Mouse (Mus musculus) forebrain, embryonic 11.5 days (tissue): ENCODE results near the gene Zbtb44. TPM values are rescaled to one million over a fixed set of nuclear protein-coding genes. Genes with fewer than 3 reads are reported as not detected.

ENCODE experiments used
- ATAC-seq: fragments of 200-750 bp; cut with Nextera tagmentation; replicated peaks from 2 replicates; pipeline ENCODE4 v1.8.0; 2017; ENCODE audit warnings: moderate TSS enrichment; ENCODE audit not compliant: low FRiP score
- DNase-seq: peaks from one replicate; pipeline ENCODE4 v3.0.0-alpha.2; 2017; ENCODE audit warnings: low spot score
- H3K27ac ChIP-seq: fragments of 300-500 bp; sonication (generic); 2 replicates; pipeline ENCODE4 v1.5.1; 2014; ENCODE audit warnings: low read depth, low read length
- H3K27me3 ChIP-seq: fragments of 300-500 bp; sonication (generic); 2 replicates; pipeline ENCODE4 v1.6.1; 2014; ENCODE audit warnings: mild to moderate bottlenecking, low read length, mixed read lengths; ENCODE audit not compliant: control insufficient read depth, insufficient read depth
- H3K36me3 ChIP-seq: fragments of 300-500 bp; sonication (generic); 2 replicates; pipeline ENCODE4 v1.6.1; 2014; ENCODE audit warnings: mild to moderate bottlenecking, low read length, moderate library complexity, mixed read lengths; ENCODE audit not compliant: control insufficient read depth, insufficient read depth
- H3K4me1 ChIP-seq: fragments of 300-500 bp; sonication (generic); replicated peaks from 2 replicates; pipeline ENCODE4 v1.6.1; 2014; ENCODE audit warnings: low read length, mixed read lengths; ENCODE audit not compliant: control insufficient read depth, insufficient read depth
- H3K4me2 ChIP-seq: fragments of 300-500 bp; sonication (generic); 2 replicates; pipeline ENCODE4 v1.6.1; 2014; ENCODE audit warnings: low read depth, mild to moderate bottlenecking, low read length, moderate library complexity, mixed read lengths; ENCODE audit not compliant: severe bottlenecking
- H3K4me3 ChIP-seq: fragments of 300-500 bp; sonication (generic); 2 replicates; pipeline ENCODE4 v1.5.1; 2014; ENCODE audit warnings: low read depth, low read length
- H3K9ac ChIP-seq: fragments of 300-500 bp; sonication (generic); 2 replicates; pipeline ENCODE4 v1.6.1; 2014; ENCODE audit warnings: low read length
- H3K9me3 ChIP-seq: fragments of 300-500 bp; sonication (generic); 2 replicates; pipeline ENCODE4 v1.6.1; 2016; ENCODE audit warnings: low read length, mixed read lengths; ENCODE audit not compliant: control insufficient read depth
- WGBS: fragments of 180-500 bp; shearing (Covaris S2); extraction: QIAGEN DNeasy Blood & Tissue Kit; methylation state at CpG from one replicate; pipeline ENCODE4 v1.1.7; 2014; 5-methylcytosine and 5-hydroxymethylcytosine counted together
- polyA plus RNA-seq: library from polyadenylated mRNA; unstranded; fragments of >200 nt; fragmentation: Nextera tagmentation; extraction: Ambion mirVana; gene quantifications from 2 replicates; pipeline ENCODE4 v1.2.1, GENCODE M21; 2014

Gene Zbtb44
- 5.8 and 6.8 TPM in 2 replicates for polyA plus RNA-seq

DNA sequence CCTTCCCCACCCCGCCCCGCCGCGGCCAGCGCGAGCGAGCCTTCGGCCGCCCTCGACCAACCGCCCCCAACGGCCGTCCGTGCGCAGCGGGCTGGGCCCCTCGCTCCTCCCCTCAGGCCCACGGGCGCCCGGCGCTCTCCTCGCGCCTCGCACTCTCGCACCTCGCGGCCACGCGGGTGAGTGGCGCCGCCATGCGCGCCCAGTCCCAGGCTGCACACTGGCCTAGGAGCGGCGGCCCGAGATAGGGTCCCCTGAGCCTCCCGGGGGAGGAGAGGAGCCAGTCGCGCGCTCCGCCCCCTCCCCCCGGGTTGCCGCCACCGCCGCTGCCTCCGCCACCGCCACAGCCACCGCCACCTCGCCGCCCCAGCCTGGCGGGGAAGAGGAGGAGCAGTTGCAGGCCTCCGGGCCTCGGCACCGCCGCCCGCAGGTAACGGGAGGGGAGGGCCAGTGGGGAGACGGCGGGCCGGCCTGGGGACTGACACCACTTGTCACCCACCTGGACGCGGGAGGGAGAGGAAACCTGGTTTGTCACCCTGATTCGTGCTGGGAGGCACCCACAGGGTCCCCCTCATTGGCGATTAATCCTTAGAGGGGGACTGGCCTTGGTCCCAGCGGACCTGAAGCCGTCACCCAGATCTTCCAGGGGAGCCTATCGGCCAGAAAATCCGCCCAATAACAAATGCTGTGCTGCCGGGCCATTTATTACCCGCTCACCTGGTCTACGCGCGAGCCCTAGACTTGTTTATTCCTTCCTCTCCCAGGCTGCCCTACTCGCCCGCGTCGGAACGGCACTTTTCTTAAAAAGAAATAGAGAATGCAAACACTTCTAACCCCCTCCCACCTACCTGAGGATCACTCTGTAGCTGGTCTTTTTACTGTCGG, at the start of gene Zbtb44:
Gene Zbtb44 (plus strand): TSS at position 113 of the 882 bp plus-strand sequence.
- WGBS = under 1% methylated on average over 54 of the region's 79 CpGs
- Histone ChIP-seq H3K4me3 (peak within 1 kb of the TSS; percentile 83), H3K36me3 (no peaks in the 10 kb centered on the region), H3K4me1 (peaks cover 2% of the 10 kb centered on the region; the same call in 1 of the 2 replicates), H3K9ac (peak within 1 kb of the TSS; percentile 90), H3K4me2 (peak within 1 kb of the TSS; percentile 74), H3K9me3 (no peaks in the 10 kb centered on the region), H3K27me3 (no peaks in the 10 kb centered on the region), H3K27ac (peak within 1 kb of the TSS; percentile 97)
- ATAC-seq (peak; percentile 91), DNase-seq (no peak)

DNA sequence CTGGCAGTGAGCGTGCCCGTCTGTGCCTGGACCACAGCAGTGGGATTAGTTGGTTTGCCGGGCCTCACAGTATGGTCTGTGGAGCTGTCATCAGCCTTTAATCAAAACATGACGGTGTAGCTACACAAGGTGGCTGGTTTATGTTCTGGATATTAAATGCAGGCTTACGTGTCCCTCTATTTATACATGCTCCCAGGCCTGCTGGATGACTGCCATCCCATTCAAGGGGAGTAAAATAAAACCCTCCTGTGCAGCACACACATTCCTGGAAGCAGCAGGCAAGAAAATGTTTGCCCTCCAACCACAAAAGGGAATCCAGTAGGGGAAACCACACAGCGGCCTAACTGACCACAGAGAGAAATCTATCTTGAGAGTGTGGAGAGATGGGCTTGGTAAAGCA, 44.7 kb upstream of the Zbtb44 start:
- Histone ChIP-seq H3K9ac (no peak overlapping the region), H3K4me1 (no peaks in the 10 kb centered on the region), H3K27me3 (no peaks in the 10 kb centered on the region), H3K4me3 (no peak overlapping the region), H3K4me2 (no peak overlapping the region), H3K27ac (no peak overlapping the region), H3K9me3 (no peaks in the 10 kb centered on the region), H3K36me3 (no peaks in the 10 kb centered on the region)
- DNase-seq = no peak
- ATAC-seq = no peak
- 79% methylated on average over 6 of the region's 6 CpGs for WGBS

GRCm38 (mm10) chr9:30993106-30993505, 37.3 kb upstream of the Zbtb44 start:
- no peak overlapping the region for H3K4me2 ChIP-seq
- H3K27ac ChIP-seq = no peak overlapping the region
- H3K9ac ChIP-seq = no peak overlapping the region
- no peaks in the 10 kb centered on the region for H3K4me1 ChIP-seq
- DNase-seq (no peak), ATAC-seq (no peak)
- 83% methylated on average over 5 of the region's 5 CpGs for WGBS
- no peaks in the 10 kb centered on the region for H3K27me3 ChIP-seq
- no peaks in the 10 kb centered on the region for H3K36me3 ChIP-seq
- H3K4me3 ChIP-seq = no peak overlapping the region
- no peaks in the 10 kb centered on the region for H3K9me3 ChIP-seq

DNA sequence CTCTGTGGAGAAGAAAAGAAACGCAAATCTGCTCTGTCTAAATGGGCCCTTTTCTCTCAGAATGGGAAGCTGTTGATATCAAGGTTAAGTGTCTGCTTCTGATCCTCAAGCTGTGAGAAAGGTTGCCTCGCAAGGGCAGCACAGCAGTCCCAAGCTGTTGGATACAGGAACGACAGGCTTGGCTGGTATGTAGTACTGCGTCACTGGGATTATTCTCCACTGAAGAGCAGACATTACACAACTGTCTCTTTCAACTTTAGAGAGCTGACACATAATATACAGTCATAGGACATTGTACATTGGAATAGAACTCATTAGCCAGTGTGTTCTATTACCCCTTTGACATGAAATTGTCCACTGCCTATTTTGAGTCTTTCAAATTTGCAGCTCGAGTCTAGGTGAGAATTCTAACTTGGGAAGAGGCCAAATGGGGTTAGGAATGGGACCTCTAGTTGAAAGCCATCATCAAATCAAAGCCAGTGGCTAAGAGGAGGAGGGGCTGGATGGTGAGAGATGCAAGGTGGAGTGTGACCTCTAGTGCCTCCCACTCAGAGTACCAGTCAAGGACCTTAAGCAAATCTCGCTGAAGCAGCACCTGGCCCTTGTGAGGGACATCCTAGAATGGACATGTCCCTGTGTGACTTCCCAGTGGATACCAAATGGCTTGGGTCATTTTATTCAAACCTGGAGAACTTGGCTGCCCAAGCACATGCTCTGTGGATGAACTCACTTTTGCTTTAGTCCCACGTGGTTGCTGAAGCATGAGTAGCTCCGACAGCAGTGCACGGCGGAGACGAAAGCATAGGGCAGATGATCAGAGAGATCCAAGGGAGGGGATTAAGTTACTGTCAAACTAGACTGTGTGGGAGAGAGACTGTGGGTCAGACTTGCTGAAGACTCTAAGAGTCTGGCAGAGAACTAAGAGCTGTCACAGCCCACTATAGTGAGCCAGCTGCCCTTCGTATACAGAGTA, 33.6 kb upstream of the Zbtb44 start:
- no peak overlapping the region for H3K27ac ChIP-seq
- ATAC-seq (no peak), DNase-seq (no peak)
- H3K4me1 ChIP-seq = no peaks in the 10 kb centered on the region
- no peaks in the 10 kb centered on the region for H3K36me3 ChIP-seq
- H3K27me3 ChIP-seq = no peaks in the 10 kb centered on the region
- H3K4me3 ChIP-seq = no peak overlapping the region
- H3K4me2 ChIP-seq = no peak overlapping the region
- no peaks in the 10 kb centered on the region for H3K9me3 ChIP-seq
- 85% methylated on average over 12 of the region's 12 CpGs for WGBS
- no peak overlapping the region for H3K9ac ChIP-seq

- Histone ChIP-seq H3K4me2 (no peak overlapping the region), H3K4me3 (no peak overlapping the region), H3K9ac (no peak overlapping the region), H3K27me3 (no peaks in the 10 kb centered on the region), H3K4me1 (no peaks in the 10 kb centered on the region), H3K27ac (no peak overlapping the region), H3K9me3 (no peaks in the 10 kb centered on the region), H3K36me3 (no peaks in the 10 kb centered on the region)
- DNase-seq = no peak
- ATAC-seq = no peak
- WGBS = 88% methylated on average over 10 of the region's 10 CpGs
These were observed 29.8 kb upstream of the Zbtb44 start for GRCm38 (mm10) chr9:31000641-31001040.

- no peak for DNase-seq
- H3K36me3 ChIP-seq = no peaks in the 10 kb centered on the region
- H3K4me1 ChIP-seq = no peaks in the 10 kb centered on the region
- 84% methylated on average over 4 of the region's 4 CpGs for WGBS
- no peak overlapping the region for H3K4me3 ChIP-seq
- no peak overlapping the region for H3K9ac ChIP-seq
- no peaks in the 10 kb centered on the region for H3K9me3 ChIP-seq
- no peak for ATAC-seq
- H3K27ac ChIP-seq = no peak overlapping the region
- no peaks in the 10 kb centered on the region for H3K27me3 ChIP-seq
- no peak overlapping the region for H3K4me2 ChIP-seq
These were observed 27.9 kb upstream of the Zbtb44 start for GRCm38 (mm10) chr9:31002528-31002927.

- no peaks in the 10 kb centered on the region for H3K36me3 ChIP-seq
- H3K9me3 ChIP-seq = no peaks in the 10 kb centered on the region
- H3K4me3 ChIP-seq = no peak overlapping the region
- no peaks in the 10 kb centered on the region for H3K4me1 ChIP-seq
- H3K9ac ChIP-seq = no peak overlapping the region
- no peak overlapping the region for H3K4me2 ChIP-seq
- DNase-seq (no peak), ATAC-seq (no peak)
- WGBS = 83% methylated on average over 2 of the region's 2 CpGs
- no peak overlapping the region for H3K27ac ChIP-seq
- no peaks in the 10 kb centered on the region for H3K27me3 ChIP-seq
These were observed 21.1 kb upstream of the Zbtb44 start for GRCm38 (mm10) chr9:31009334-31009733.

DNA sequence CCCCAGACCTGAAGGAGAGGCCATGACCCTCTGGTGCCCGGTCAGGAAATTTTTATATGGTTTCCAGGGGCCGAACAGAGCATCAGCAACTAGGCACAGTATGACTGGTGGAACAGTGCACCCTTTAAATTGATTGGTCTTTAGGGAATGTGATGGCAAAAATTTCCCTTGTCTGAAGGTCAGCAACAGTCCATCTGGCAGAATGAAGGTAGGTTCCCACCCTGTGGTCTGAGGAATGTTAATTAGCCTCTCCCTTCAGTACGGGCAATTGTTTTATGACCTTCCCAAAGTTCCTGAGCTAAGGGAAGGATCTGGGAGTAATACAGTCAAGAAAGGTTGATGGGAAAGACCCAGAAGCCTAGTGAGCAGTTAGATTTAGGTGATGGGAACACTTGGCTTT, 20.4 kb upstream of the Zbtb44 start:
- Histone ChIP-seq H3K27me3 (no peaks in the 10 kb centered on the region), H3K27ac (no peak overlapping the region), H3K4me2 (no peak overlapping the region), H3K4me3 (no peak overlapping the region), H3K36me3 (no peaks in the 10 kb centered on the region), H3K4me1 (no peaks in the 10 kb centered on the region), H3K9ac (no peak overlapping the region), H3K9me3 (no peaks in the 10 kb centered on the region)
- DNase-seq (no peak), ATAC-seq (no peak)
- 88% methylated on average over 3 of the region's 3 CpGs for WGBS
